Mouse (Mus musculus) brain, adult 2 months (tissue): ENCODE measurements at regions not wholly inside any gene's neighbourhood (a gene's known extent, or its start where the extent isn't known, plus 50 kb on each side); places are given as distances from the start of the nearest gene placed in this dataset.
"Not testable (repeated sequence)": the region's sequence is repeated elsewhere in the genome, so short reads cannot be mapped to it uniquely, and the experiment has no call there.

Experiments used
- DNase-seq: peaks from one replicate; pipeline ENCODE4 v3.0.0; 2011; ENCODE audit warnings: low read depth, low spot score

- DNase-seq: not testable (repeated sequence)
These were observed 424.2 kb downstream of the Cdh10 start for GRCm38 (mm10) chr15:19242962-19243361.

- no peak for DNase-seq
These were observed 428.7 kb downstream of the Cdh10 start for GRCm38 (mm10) chr15:19247489-19247888.

DNA sequence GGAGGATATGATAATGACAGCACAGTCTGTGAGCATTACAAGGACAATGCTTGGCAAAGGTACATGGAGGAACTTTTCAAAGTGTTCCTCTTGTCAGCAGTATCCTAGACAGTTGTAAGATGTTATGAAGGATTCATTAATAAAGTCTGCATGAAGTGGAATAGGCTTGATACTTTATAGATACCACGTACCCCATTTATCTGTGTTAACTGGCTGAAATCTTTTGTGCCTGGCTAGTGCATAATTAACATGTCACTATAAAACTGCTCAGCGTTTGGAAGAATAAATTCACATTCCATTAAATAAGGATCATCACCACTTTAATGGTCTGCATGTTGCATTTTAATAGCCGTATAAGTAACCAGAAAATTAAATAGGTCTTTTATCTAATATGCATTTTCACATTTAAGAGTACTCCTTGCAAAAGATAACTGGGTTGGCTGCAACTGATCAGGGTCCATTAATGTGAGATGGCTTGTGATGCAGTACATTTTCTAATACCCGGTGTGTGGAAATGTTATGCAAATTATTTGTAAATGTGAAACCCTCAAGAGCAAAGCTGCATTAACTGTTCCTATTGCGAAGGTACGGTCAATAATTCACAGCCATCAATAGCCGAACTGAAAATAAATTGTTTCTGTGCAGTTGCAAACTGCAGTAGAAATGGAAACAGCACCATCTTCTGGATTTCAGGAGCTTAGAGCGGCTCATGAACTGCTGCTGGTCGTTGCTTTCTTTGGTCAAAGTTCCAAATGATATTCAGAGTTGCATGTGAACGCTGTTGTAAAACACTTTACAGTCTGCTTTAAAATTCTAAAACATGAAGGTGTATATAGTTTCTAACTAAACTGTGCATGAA lies 457.4 kb downstream of the Cdh10 start:
- peak; percentile 81 for DNase-seq

GRCm38 (mm10) chr15:19316380-19316779 lies 497.6 kb downstream of the Cdh10 start:
- no peak for DNase-seq

DNA sequence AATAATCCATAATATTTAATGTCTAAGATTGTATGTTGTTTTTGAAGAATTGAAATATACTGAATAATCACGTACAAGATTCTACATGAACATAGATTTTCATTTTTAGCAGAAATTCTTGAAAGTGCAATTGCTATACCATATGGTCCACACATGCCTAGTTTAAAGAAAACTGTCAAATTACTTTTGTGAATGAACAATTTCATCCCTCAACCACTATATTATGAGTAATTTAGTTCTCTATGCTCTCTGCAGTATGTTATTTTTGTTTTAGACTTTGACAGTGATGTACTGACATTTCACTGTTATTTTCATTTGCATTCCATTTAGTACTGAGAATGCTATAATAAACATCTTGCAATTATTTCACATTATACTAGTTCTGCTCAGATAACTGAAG lies 537.6 kb downstream of the Cdh10 start:
- DNase-seq: peak; percentile 1

DNA sequence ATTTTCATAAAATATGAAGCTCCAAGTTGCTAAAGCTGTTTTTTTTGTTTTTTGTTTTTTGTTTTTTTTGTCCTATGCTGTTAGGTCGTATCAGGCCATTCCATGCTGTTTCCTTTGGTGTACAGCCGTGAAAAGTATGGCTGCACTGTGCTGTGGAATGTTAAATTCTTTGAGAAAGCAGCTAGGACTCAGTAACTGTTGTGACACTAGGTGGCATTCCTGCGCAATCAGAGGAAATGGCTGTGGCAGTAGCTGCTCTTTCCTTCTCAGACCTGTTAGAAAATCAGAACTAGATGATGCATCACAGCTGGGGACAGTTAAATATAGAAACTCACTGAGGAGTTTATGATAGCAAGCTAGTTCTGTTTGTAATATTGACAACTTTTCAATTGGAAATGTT lies 541.9 kb downstream of the Cdh10 start:
- DNase-seq: peak; percentile 76

DNA sequence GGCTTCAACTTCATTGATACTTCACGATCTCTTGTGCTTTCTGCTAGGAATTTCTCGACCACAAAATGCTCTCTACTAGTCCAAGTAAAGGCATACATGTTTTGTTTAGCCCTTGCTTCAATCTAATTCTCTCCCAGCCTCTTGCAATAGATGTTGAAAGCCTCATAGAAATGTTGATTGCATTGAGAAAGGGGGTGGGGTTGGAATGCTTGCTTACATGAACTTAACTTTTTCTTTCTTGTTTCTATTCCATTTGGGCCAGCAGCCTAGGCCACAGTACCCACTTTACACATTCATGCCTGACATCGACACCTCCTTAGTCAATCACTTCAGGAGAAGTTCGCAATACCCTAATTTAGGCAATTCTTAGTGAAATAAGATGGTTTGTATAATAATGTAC lies 571.2 kb downstream of the Cdh10 start:
- no peak for DNase-seq

GRCm38 (mm10) chr15:19391250-19391982 lies 572.7 kb downstream of the Cdh10 start:
- DNase-seq: peak; percentile 2

DNA sequence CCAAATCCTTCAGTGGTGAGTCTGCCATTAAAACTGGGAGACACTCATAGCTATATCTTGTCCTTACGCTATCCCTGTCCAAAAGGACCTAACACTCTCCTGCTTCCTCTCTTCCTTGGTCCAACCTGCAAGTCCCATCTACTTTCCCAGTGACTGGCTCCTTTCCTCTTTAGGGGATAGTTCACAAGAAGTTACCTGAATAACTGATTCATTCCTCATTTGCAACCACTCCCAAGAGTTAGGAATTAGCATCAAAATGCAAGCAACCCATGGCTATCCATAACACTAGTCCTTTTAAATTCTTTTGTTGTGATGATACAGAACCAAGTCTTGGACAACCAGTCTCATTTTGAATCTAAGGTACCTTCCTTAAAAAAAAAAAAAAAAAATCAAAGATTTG lies 576.9 kb downstream of the Cdh10 start:
- DNase-seq: no peak
